Mouse (Mus musculus): ENCODE measurements around the gene BC048679.

Gene BC048679

DNA sequence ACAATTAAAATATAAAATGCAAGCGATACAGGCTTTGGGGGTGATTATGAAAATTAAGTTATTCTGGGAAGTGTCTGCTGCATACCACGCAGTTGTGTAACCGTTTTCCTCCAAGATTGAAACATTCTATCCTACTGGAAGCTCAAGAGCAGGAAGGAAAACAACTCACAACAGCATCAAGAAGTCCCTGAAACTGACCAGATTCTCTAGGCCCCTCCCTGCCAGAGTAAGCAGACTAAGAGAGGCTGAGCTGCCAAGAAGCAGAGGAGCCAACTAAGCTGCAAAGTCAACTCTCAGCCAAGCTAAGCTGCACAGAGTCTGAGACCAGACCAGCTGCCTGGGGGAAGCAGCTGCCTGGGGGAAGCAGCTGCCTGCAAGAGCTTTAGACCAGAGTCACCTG is 22.9 kb downstream of the BC048679 start:
- DNase-seq = no peak

GRCm38 (mm10) chr7:81464906-81465450 is 33.1 kb downstream of the BC048679 start:
- DNase-seq = no peak

DNA sequence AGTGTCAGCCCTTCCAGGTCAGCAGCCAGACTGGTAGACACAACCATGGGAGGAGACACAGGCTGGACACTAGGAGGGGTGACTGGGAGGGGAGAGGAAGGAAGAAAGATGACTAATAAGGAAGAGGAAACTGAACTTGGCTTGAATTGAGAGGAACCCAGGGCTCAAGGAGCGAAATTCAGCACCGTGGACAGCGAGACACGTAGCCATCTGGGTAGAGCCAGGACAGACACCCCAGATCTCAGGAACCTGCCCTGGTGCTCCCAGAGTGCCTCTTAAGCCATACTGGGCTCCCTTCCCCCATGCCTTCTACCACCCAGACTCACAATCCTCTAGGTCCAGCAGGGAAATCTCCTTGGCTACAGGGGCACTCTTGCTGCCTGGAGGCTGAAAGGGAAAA is 34.0 kb downstream of the BC048679 start:
- peak; percentile 5 for DNase-seq

GRCm38 (mm10) chr7:81462815-81463214 is 35.3 kb downstream of the BC048679 start:
- DNase-seq = no peak

DNA sequence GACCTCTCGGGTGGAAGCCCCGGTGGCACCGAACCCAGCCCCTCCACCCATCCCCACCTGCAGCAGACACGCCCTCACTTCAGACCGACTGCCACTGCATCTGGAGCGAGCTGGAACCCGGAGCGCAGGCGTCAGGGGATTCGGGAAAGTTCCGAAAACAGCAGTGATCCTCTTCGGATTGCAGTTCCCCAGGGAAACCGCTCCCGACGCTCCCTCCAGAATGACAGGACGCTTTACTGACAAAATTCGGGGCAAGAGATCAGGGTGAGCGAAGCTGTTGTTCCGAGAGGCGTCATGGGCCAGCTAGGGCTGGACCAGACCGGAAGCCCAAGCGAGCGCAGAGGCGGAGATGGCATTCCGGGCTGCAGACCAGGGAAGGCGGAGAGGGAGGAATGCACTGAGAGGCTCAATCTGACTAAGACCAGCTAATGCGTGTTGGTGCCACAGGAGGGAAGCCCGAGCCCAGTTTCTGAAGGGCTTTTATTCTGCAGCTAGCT is 42.9 kb downstream of the BC048679 start, which contains the start of gene Cpeb1:
Cpeb1 (minus strand) TSS at position 311 of the 497 bp plus-strand sequence.
- no peak for DNase-seq

GRCm38 (mm10) chr7:81454331-81455039 is 43.6 kb downstream of the BC048679 start:
- DNase-seq = no peak

GRCm38 (mm10) chr7:81453443-81454274 is 44.4 kb downstream of the BC048679 start:
- peak; percentile 43 for DNase-seq

DNA sequence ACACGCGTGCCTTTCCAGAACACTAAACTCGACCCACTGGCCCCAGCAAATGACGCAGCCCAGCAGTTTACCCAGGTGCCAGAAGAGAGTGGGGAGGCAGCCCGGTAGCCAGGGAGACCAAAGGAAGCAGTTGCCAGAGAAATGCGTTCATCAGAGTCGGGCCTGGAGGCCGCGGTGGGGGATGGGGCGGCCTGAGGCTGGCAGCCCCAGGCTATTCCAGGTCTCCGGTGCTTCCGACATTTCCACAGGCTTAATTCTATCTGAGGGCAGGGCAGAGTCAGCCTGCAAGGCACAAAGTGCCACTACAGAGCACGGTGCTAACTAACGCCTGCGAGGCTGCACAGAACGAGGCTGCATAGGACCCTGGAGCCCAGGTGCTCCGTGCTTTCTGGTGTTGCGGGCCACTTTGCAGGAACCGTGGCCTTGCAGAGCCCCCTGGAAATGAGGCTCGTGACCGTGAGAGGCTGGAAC is 45.1 kb downstream of the BC048679 start:
- no peak for DNase-seq
